Mouse (Mus musculus): Measurements from ENCODE around the gene Gm21904. TPM values are rescaled to one million over a fixed set of nuclear protein-coding genes. Genes with fewer than 3 reads are reported as not detected.

Gm21904 gene
- not detected for polyA plus RNA-seq (2017; shearing (Covaris generic))

GRCm38 (mm10) chrY:17846166-17846565, at the start of gene Gm21904:
Gm21904 (minus strand) TSS chrY:17846266.

GRCm38 (mm10) chrY:17874441-17874840, 28.4 kb upstream of the Gm21904 start, which contains the start of the genes Gm20772 and Gm20831:
Gm20772 (plus strand) TSS chrY:17874741.
Gm20831 (plus strand) TSS chrY:17874741.

Other genes starting within 250 kb of the Gm21904 start
- not detected for gene Gm20772, start 28.5 kb upstream of the Gm21904 start, polyA plus RNA-seq (2017; shearing (Covaris generic))
- not detected for gene Gm20831, start 28.5 kb upstream of the Gm21904 start, polyA plus RNA-seq (2017; shearing (Covaris generic))
- gene Srsy, start 91.1 kb upstream of the Gm21904 start, polyA plus RNA-seq (2017; shearing (Covaris generic)) = not detected
- not detected for gene Gm21764, start 215.5 kb upstream of the Gm21904 start, polyA plus RNA-seq (2017; shearing (Covaris generic))
- gene Ssty1, start 242.8 kb upstream of the Gm21904 start, polyA plus RNA-seq (2017; shearing (Covaris generic)) = not detected